8 mouse cellular contexts compared by ENCODE assay signal in the genomic region with DNA sequence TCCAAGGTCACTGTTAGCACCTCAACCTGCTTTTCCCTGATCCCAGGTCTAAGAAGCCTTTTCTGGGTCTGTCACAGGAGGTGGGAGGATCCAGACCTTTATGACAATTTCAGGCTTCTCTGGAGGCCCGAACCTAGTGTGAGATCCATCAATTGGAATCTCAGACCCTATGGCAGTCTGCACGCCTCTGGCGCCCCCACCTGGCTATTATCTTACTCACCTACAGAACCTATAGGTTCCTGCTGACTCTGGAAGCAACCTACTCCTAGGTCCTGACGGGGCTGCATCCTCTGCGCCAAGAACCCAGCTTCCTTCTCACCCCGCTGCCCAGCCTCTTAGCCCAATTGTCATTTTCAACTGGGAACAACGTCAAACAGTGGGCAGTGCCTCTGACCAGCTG. TPM values are rescaled to one million over a fixed set of nuclear protein-coding genes. Genes with fewer than 3 reads are reported as not detected.
DNase-seq lines count a peak whose midpoint lies in the region; ATAC-seq lines count a peak whose summit lies in the region.

No protein-coding gene starts in this region.

- no peaks in the 10 kb centered on the region for H3K4me1 ChIP-seq in heart, embryonic 11.5 days (ENCODE audit: control insufficient read depth, insufficient read depth, low read length)
- no peaks in the 10 kb centered on the region for H3K4me1 ChIP-seq in midbrain, embryonic 16.5 days (ENCODE audit: control insufficient read depth, insufficient read depth, low read length)

- peak; percentile 35 to 44 for DNase-seq in heart, postnatal 14 days
- DNase-seq in CD4-positive helper T cell, adult 2 months (ENCODE audit: low read depth, low spot score), result peak; percentile 81
- DNase-seq in brain, adult 2 months (ENCODE audit: low read depth, low spot score), result peak; percentile 84
- DNase-seq in kidney, postnatal 25 days, result peak; percentile 59 to 70
- peak; percentile 21 to 40 for DNase-seq in spleen, postnatal 14 days (ENCODE audit: low spot score in 2 of 2)
- DNase-seq in layer of hippocampus, postnatal 14 days (ENCODE audit: low spot score in 2 of 2), result no peak

- H3K4me2 ChIP-seq in heart, embryonic 11.5 days, result no peak overlapping the region
- no peak overlapping the region for H3K4me2 ChIP-seq in midbrain, embryonic 16.5 days (ENCODE audit: low read length)

- H3K27me3 ChIP-seq in heart, embryonic 11.5 days (ENCODE audit: control insufficient read depth, insufficient read depth, low read length), result peaks cover 4% of the 10 kb centered on the region; the same call in 1 of the 2 replicates
- no peaks in the 10 kb centered on the region for H3K27me3 ChIP-seq in midbrain, embryonic 16.5 days (ENCODE audit: control insufficient read depth, insufficient read depth, low read depth, low read length)

- H3K4me3 ChIP-seq in heart, embryonic 11.5 days (ENCODE audit: low read depth, low read length), result no peak overlapping the region
- no peak overlapping the region for H3K4me3 ChIP-seq in midbrain, embryonic 16.5 days (ENCODE audit: low read depth, low read length)

- no peak overlapping the region for H3K27ac ChIP-seq in heart, embryonic 11.5 days (ENCODE audit: low read depth, low read length)
- no peak overlapping the region for H3K27ac ChIP-seq in midbrain, embryonic 16.5 days (ENCODE audit: low read length)

- no peak for ATAC-seq in heart, embryonic 11.5 days (replicated peaks; ENCODE audit: insufficient number of reproducible peaks, low FRiP score, low TSS enrichment)
- no peak for ATAC-seq in midbrain, embryonic 16.5 days

- no peaks in the 10 kb centered on the region for H3K9me3 ChIP-seq in heart, embryonic 11.5 days (replicated peaks; ENCODE audit: control insufficient read depth, low read length)
- no peaks in the 10 kb centered on the region for H3K9me3 ChIP-seq in midbrain, embryonic 16.5 days (replicated peaks; ENCODE audit: control insufficient read depth, low read length, poor library complexity, severe bottlenecking)

- no peak overlapping the region for H3K9ac ChIP-seq in heart, embryonic 11.5 days (ENCODE audit: low read depth, low read length)
- no peak overlapping the region for H3K9ac ChIP-seq in midbrain, embryonic 16.5 days (ENCODE audit: low read depth, low read length)

- 22% methylated on average over 7 of the region's 7 CpGs for WGBS in heart, embryonic 11.5 days (ENCODE audit: insufficient replicate concordance)
- 24% methylated on average over 7 of the region's 7 CpGs for WGBS in midbrain, embryonic 16.5 days

- intact Hi-C loops in heart, postnatal 14 days (cut with DNase I), result loop anchor here (1.0 kb wide), 1 partner anchor 61 kb away; no protein-coding TSS in a partner anchor

- no peaks in the 10 kb centered on the region for H3K36me3 ChIP-seq in heart, embryonic 11.5 days (ENCODE audit: control insufficient read depth, insufficient read depth, low read length)
- no peaks in the 10 kb centered on the region for H3K36me3 ChIP-seq in midbrain, embryonic 16.5 days (ENCODE audit: control insufficient read depth, insufficient read depth, low read length)

RNA-seq across cellular contexts. Expression of gene Lcn12, which starts 10.7 kb away (rescaled TPM):
- total RNA-seq in heart, postnatal 14 days (2021), result not detected
- polyA plus RNA-seq in heart, embryonic 11.5 days (2014; fragmentation: Nextera tagmentation; extraction: Ambion mirVana), result not detected in 2 replicates
- total RNA-seq in layer of hippocampus, postnatal 14 days (2021), result not detected
- polyA plus RNA-seq in midbrain, embryonic 16.5 days (2015; fragmentation: Nextera tagmentation; extraction: Ambion mirVana), result not detected in 2 replicates

RNA-seq across cellular contexts. Expression of gene Ptgds, which starts 13.1 kb away (rescaled TPM):
- 10 to 100 TPM; 30.9 to 38.6 TPM for total RNA-seq in heart, postnatal 14 days (2021)
- polyA plus RNA-seq in heart, embryonic 11.5 days (2014; fragmentation: Nextera tagmentation; extraction: Ambion mirVana), result 0.66 and 1.1 TPM in 2 replicates
- 100 to 1,000 TPM; 234 to 420 TPM for total RNA-seq in layer of hippocampus, postnatal 14 days (2021)
- polyA plus RNA-seq in midbrain, embryonic 16.5 days (2015; fragmentation: Nextera tagmentation; extraction: Ambion mirVana), result 465 and 593 TPM in 2 replicates

RNA-seq across cellular contexts. Expression of gene Fbxw5, which starts 17.6 kb away (rescaled TPM):
- total RNA-seq in heart, postnatal 14 days (2021), result 10 to 100 TPM; 92.0 to 96.2 TPM
- polyA plus RNA-seq in heart, embryonic 11.5 days (2014; fragmentation: Nextera tagmentation; extraction: Ambion mirVana), result 66.7 and 78.7 TPM in 2 replicates
- total RNA-seq in layer of hippocampus, postnatal 14 days (2021), result 100 to 1,000 TPM; 130 to 134 TPM
- polyA plus RNA-seq in midbrain, embryonic 16.5 days (2015; fragmentation: Nextera tagmentation; extraction: Ambion mirVana), result 137 and 139 TPM in 2 replicates

RNA-seq across cellular contexts. Expression of gene C8g, which starts 18.6 kb away (rescaled TPM):
- total RNA-seq in heart, postnatal 14 days (2021), result under 1 TPM; 0.51 to 0.98 TPM
- 3.4 and 3.7 TPM in 2 replicates for polyA plus RNA-seq in heart, embryonic 11.5 days (2014; fragmentation: Nextera tagmentation; extraction: Ambion mirVana)
- total RNA-seq in layer of hippocampus, postnatal 14 days (2021), result 1 to 10 TPM; 1.5 to 1.7 TPM
- 5.1 and 5.9 TPM in 2 replicates for polyA plus RNA-seq in midbrain, embryonic 16.5 days (2015; fragmentation: Nextera tagmentation; extraction: Ambion mirVana)

RNA-seq across cellular contexts. Expression of gene Paxx, which starts 22.1 kb away (rescaled TPM):
- 10 to 100 TPM; 22.9 to 23.4 TPM for total RNA-seq in heart, postnatal 14 days (2021)
- 16.5 and 20.0 TPM in 2 replicates for polyA plus RNA-seq in heart, embryonic 11.5 days (2014; fragmentation: Nextera tagmentation; extraction: Ambion mirVana)
- total RNA-seq in layer of hippocampus, postnatal 14 days (2021), result 10 to 100 TPM; 52.1 to 57.7 TPM
- 121 and 130 TPM in 2 replicates for polyA plus RNA-seq in midbrain, embryonic 16.5 days (2015; fragmentation: Nextera tagmentation; extraction: Ambion mirVana)

Comparison
In these comparisons a context has a peak if more than half of its experiments do, and no peak if none do; other contexts are left out.
1. DNase-seq: peak in heart, postnatal 14 days (2 of 2), CD4-positive helper T cell, adult 2 months (single experiment), brain, adult 2 months (single experiment), kidney, postnatal 25 days (2 of 2) and spleen, postnatal 14 days (2 of 2); none in layer of hippocampus, postnatal 14 days (0 of 2).
2. RNA of gene Ptgds, which starts 13.1 kb away (total RNA-seq): 234 to 420 TPM in layer of hippocampus, postnatal 14 days; 30.9 to 38.6 TPM in heart, postnatal 14 days; every median in the first group is over 4 times any median in the second.